Mouse (Mus musculus) liver, adult 2 months (tissue): ENCODE results near the gene Acsl3. TPM values are rescaled to one million over a fixed set of nuclear protein-coding genes. Genes with fewer than 3 reads are reported as not detected.
A peak's percentile ranks its signal among the peaks of the same experiment; 100 is the strongest.

Source experiments
- DNase-seq: peaks from one replicate; pipeline ENCODE4 v3.0.0-alpha.2; 2011; ENCODE audit warnings: low read depth, low spot score; ENCODE audit errors: extremely low read depth
- H3K27ac ChIP-seq: fragments of 200-500 bp; replicated peaks from 2 replicates; pipeline ENCODE4 v1.5.1; 2012; ENCODE audit warnings: low read depth, mild to moderate bottlenecking, control low read depth, inconsistent platforms, low read length; ENCODE audit not compliant: insufficient read depth
- H3K27me3 ChIP-seq: fragments of 200-500 bp; 2 replicates; pipeline ENCODE4 v1.6.1; 2012; ENCODE audit warnings: mild to moderate bottlenecking, moderate library complexity, low read length, inconsistent platforms; ENCODE audit not compliant: control insufficient read depth, insufficient read depth
- H3K36me3 ChIP-seq: fragments of 200-500 bp; 2 replicates; pipeline ENCODE4 v1.6.1; 2012; ENCODE audit warnings: low read length, inconsistent platforms; ENCODE audit not compliant: control insufficient read depth, insufficient read depth
- H3K4me1 ChIP-seq: fragments of 200-500 bp; 2 replicates; pipeline ENCODE4 v1.6.1; 2011; ENCODE audit warnings: low read length; ENCODE audit not compliant: control insufficient read depth, insufficient read depth
- H3K4me3 ChIP-seq: fragments of 200-500 bp; 2 replicates; pipeline ENCODE4 v1.5.1; 2011; ENCODE audit warnings: low read depth, mild to moderate bottlenecking, control low read depth, low read length, moderate library complexity; ENCODE audit not compliant: insufficient read depth
- H3K79me2 ChIP-seq: fragments of 200-500 bp; 2 replicates; pipeline ENCODE4 v1.6.1; 2012; ENCODE audit warnings: inconsistent platforms, mild to moderate bottlenecking, low read length, moderate library complexity; ENCODE audit not compliant: control insufficient read depth, insufficient read depth
- H3K9ac ChIP-seq: fragments of 200-500 bp; 2 replicates; pipeline ENCODE4 v1.6.1; 2012; ENCODE audit warnings: low read depth, mild to moderate bottlenecking, control low read depth, inconsistent platforms, low read length
- CTCF ChIP-seq: fragments of 200-500 bp; IDR thresholded peaks from 2 replicates; pipeline ENCODE4 v1.5.1; 2011; ENCODE audit warnings: low read depth, low read length, control low read depth
- POLR2A ChIP-seq: fragments of 200-500 bp; IDR thresholded peaks from 2 replicates; pipeline ENCODE4 v1.6.1; 2011; ENCODE audit warnings: low read length, control low read depth; ENCODE audit not compliant: insufficient read depth; ENCODE audit errors: extremely low read depth
- WGBS: fragments of 180-500 bp; shearing (Covaris S2); methylation state at CpG from one replicate; pipeline ENCODE4 v1.1.7; 2018; 5-methylcytosine and 5-hydroxymethylcytosine counted together
- polyA plus RNA-seq: library from polyadenylated mRNA; depleted of rRNA; stranded (reverse); fragments of >200 nt; gene quantifications from 2 replicates; pipeline ENCODE4 v1.2.3, GENCODE M21; 2012
- total RNA-seq: library from RNA; depleted of rRNA; stranded (reverse); fragments of >200 nt; gene quantifications from 2 replicates; pipeline ENCODE4 v1.2.3, GENCODE M21; 2014

Acsl3 gene
- total and polyA plus RNA-seq, 2 experiments: 5.3 to 39.0 TPM

- no peak for DNase-seq
- H3K79me2 ChIP-seq: peaks cover 26% of the 10 kb centered on the region
- TF ChIP-seq CTCF (no peak), POLR2A (no peak)
- no peaks in the 10 kb centered on the region for H3K36me3 ChIP-seq
- peak overlapping the region; percentile 87 for H3K9ac ChIP-seq
- no peaks in the 10 kb centered on the region for H3K27me3 ChIP-seq
- WGBS: 27% methylated on average over 22 of the region's 22 CpGs
- H3K4me1 ChIP-seq: peaks cover 19% of the 10 kb centered on the region
- peak overlapping the region; percentile 77 for H3K27ac ChIP-seq
- peak overlapping the region; percentile 76 for H3K4me3 ChIP-seq
Measured at GRCm38 (mm10) chr1:78657021-78657629, 500 bp upstream of the Acsl3 start.

GRCm38 (mm10) chr1:78658441-78659269 is 1.0 kb downstream of the Acsl3 start:
- Histone ChIP-seq H3K79me2 (peaks cover 30% of the 10 kb centered on the region), H3K27me3 (no peaks in the 10 kb centered on the region), H3K9ac (peak overlapping the region; percentile 99), H3K4me1 (peaks cover 19% of the 10 kb centered on the region), H3K4me3 (peak overlapping the region; percentile 96), H3K27ac (peak overlapping the region; percentile 86), H3K36me3 (peaks cover 2% of the 10 kb centered on the region; the same call in 1 of the 2 replicates)
- DNase-seq: peak; percentile 60
- TF ChIP-seq POLR2A (no peak), CTCF (no peak)
- 3% methylated on average over 20 of the region's 20 CpGs for WGBS

- 57% methylated on average over 4 of the region's 4 CpGs for WGBS
- no peak overlapping the region for H3K27ac ChIP-seq
- peaks cover 19% of the 10 kb centered on the region for H3K4me1 ChIP-seq
- H3K27me3 ChIP-seq: no peaks in the 10 kb centered on the region
- H3K36me3 ChIP-seq: peaks cover 4% of the 10 kb centered on the region
- H3K4me3 ChIP-seq: peak overlapping the region; percentile 96
- TF ChIP-seq CTCF: no peak
- TF ChIP-seq POLR2A: no peak
- peak; percentile 38 for DNase-seq
- H3K79me2 ChIP-seq: peaks cover 30% of the 10 kb centered on the region
- peak overlapping the region; percentile 99 for H3K9ac ChIP-seq
Measured at GRCm38 (mm10) chr1:78659270-78659823, 1.7 kb downstream of the Acsl3 start.

GRCm38 (mm10) chr1:78664326-78664725 is 6.7 kb downstream of the Acsl3 start:
- no peaks in the 10 kb centered on the region for H3K27me3 ChIP-seq
- no peak overlapping the region for H3K9ac ChIP-seq
- 77% methylated on average over 4 of the region's 4 CpGs for WGBS
- peaks cover 11% of the 10 kb centered on the region for H3K4me1 ChIP-seq
- TF ChIP-seq POLR2A: no peak
- no peak for TF ChIP-seq CTCF
- H3K79me2 ChIP-seq: peaks cover 28% of the 10 kb centered on the region; the same call in 1 of the 2 replicates
- H3K27ac ChIP-seq: no peak overlapping the region
- peaks cover 28% of the 10 kb centered on the region for H3K36me3 ChIP-seq
- H3K4me3 ChIP-seq: no peak overlapping the region
- DNase-seq: no peak

GRCm38 (mm10) chr1:78665954-78666499 is 8.4 kb downstream of the Acsl3 start:
- Histone ChIP-seq H3K4me1 (peaks cover 5% of the 10 kb centered on the region), H3K27me3 (no peaks in the 10 kb centered on the region), H3K4me3 (no peak overlapping the region), H3K9ac (no peak overlapping the region), H3K27ac (no peak overlapping the region), H3K79me2 (peaks cover 25% of the 10 kb centered on the region; the same call in 1 of the 2 replicates), H3K36me3 (peaks cover 29% of the 10 kb centered on the region)
- WGBS: 97% methylated on average over 9 of the region's 9 CpGs
- no peak for DNase-seq
- no peak for TF ChIP-seq CTCF
- no peak for TF ChIP-seq POLR2A
